Mouse (Mus musculus): ENCODE data around the gene Gys1. TPM values are rescaled to one million over a fixed set of nuclear protein-coding genes. Genes with fewer than 3 reads are reported as not detected.

Gene Gys1
- polyA plus RNA-seq, 1 experiment from 2014 or later, result 37.0 TPM

Small RNA genes within 50 kb of the gene (microRNA-seq; reads per million reads assigned to microRNA genes)
- not detected for gene Gm22133 (ENCODE audit: insufficient number of aligned reads)

Other genes with a start within 250 kb of the Gys1 start
- gene Ccdc155, start 230.0 kb upstream of the Gys1 start, polyA plus RNA-seq (2014; fragmentation: Nextera tagmentation; extraction: Ambion mirVana), result 0.83 and 0.90 TPM in 2 replicates
- gene Dkkl1, start 222.7 kb upstream of the Gys1 start, polyA plus RNA-seq (2014; fragmentation: Nextera tagmentation; extraction: Ambion mirVana), result 0.48 TPM in 1 of 2 replicates, not detected in the other
- 297 and 318 TPM in 2 replicates for gene Tead2, start 219.1 kb upstream of the Gys1 start, polyA plus RNA-seq (2014; fragmentation: Nextera tagmentation; extraction: Ambion mirVana)
- gene Cd37, start 195.7 kb upstream of the Gys1 start, polyA plus RNA-seq (2014; fragmentation: Nextera tagmentation; extraction: Ambion mirVana), result 0.60 and 1.1 TPM in 2 replicates
- 0.36 TPM in 1 of 2 replicates, not detected in the other for gene Slc6a16, start 193.8 kb upstream of the Gys1 start, polyA plus RNA-seq (2014; fragmentation: Nextera tagmentation; extraction: Ambion mirVana)
- gene Slc6a21, start 157.3 kb upstream of the Gys1 start, polyA plus RNA-seq (2014; fragmentation: Nextera tagmentation; extraction: Ambion mirVana), result not detected in 2 replicates
- gene Trpm4, start 101.1 kb upstream of the Gys1 start, polyA plus RNA-seq (2014; fragmentation: Nextera tagmentation; extraction: Ambion mirVana), result 5.6 and 6.8 TPM in 2 replicates
- gene Hrc, start 99.6 kb upstream of the Gys1 start, polyA plus RNA-seq (2014; fragmentation: Nextera tagmentation; extraction: Ambion mirVana), result not detected in 2 replicates
- gene Ppfia3, start 67.8 kb upstream of the Gys1 start, polyA plus RNA-seq (2014; fragmentation: Nextera tagmentation; extraction: Ambion mirVana), result 11.6 and 13.0 TPM in 2 replicates
- gene Lin7b, start 64.3 kb upstream of the Gys1 start, polyA plus RNA-seq (2014; fragmentation: Nextera tagmentation; extraction: Ambion mirVana), result 0.48 and 1.5 TPM in 2 replicates
- 79.8 and 87.9 TPM in 2 replicates for gene Snrnp70, start 39.1 kb upstream of the Gys1 start, polyA plus RNA-seq (2014; fragmentation: Nextera tagmentation; extraction: Ambion mirVana)
- not detected in 2 replicates for gene Kcna7, start 29.2 kb upstream of the Gys1 start, polyA plus RNA-seq (2014; fragmentation: Nextera tagmentation; extraction: Ambion mirVana)
- 0.33 and 0.67 TPM in 2 replicates for gene Ntf5, start 21.1 kb upstream of the Gys1 start, polyA plus RNA-seq (2014; fragmentation: Nextera tagmentation; extraction: Ambion mirVana)
- not detected in 2 replicates for gene Lhb, start 14.0 kb upstream of the Gys1 start, polyA plus RNA-seq (2014; fragmentation: Nextera tagmentation; extraction: Ambion mirVana)
- gene Ruvbl2, start 3.3 kb downstream of the Gys1 start, polyA plus RNA-seq (2014; fragmentation: Nextera tagmentation; extraction: Ambion mirVana), result 175 and 183 TPM in 2 replicates
- gene Ftl1, start 25.0 kb downstream of the Gys1 start, polyA plus RNA-seq (2014; fragmentation: Nextera tagmentation; extraction: Ambion mirVana), result 4,947 and 5,145 TPM in 2 replicates
- gene Bax, start 32.1 kb downstream of the Gys1 start, polyA plus RNA-seq (2014; fragmentation: Nextera tagmentation; extraction: Ambion mirVana), result 192 and 202 TPM in 2 replicates
- gene Tulp2, start 47.0 kb downstream of the Gys1 start, polyA plus RNA-seq (2014; fragmentation: Nextera tagmentation; extraction: Ambion mirVana), result 0.13 and 0.29 TPM in 2 replicates
- gene Gm45808, start 52.0 kb downstream of the Gys1 start, polyA plus RNA-seq (2014; fragmentation: Nextera tagmentation; extraction: Ambion mirVana), result not detected in 2 replicates
- gene Dhdh, start 54.0 kb downstream of the Gys1 start, polyA plus RNA-seq (2014; fragmentation: Nextera tagmentation; extraction: Ambion mirVana), result 4.3 and 4.6 TPM in 2 replicates
- 90.4 and 109 TPM in 2 replicates for gene Nucb1, start 75.6 kb downstream of the Gys1 start, polyA plus RNA-seq (2014; fragmentation: Nextera tagmentation; extraction: Ambion mirVana)
- 17.4 and 17.8 TPM in 2 replicates for gene Ppp1r15a, start 91.4 kb downstream of the Gys1 start, polyA plus RNA-seq (2014; fragmentation: Nextera tagmentation; extraction: Ambion mirVana)
- gene Plekha4, start 91.5 kb downstream of the Gys1 start, polyA plus RNA-seq (2014; fragmentation: Nextera tagmentation; extraction: Ambion mirVana), result 0.80 and 1.5 TPM in 2 replicates
- 0.25 and 1.2 TPM in 2 replicates for gene Hsd17b14, start 120.0 kb downstream of the Gys1 start, polyA plus RNA-seq (2014; fragmentation: Nextera tagmentation; extraction: Ambion mirVana)
- 24.8 and 25.7 TPM in 2 replicates for gene Bcat2, start 135.3 kb downstream of the Gys1 start, polyA plus RNA-seq (2014; fragmentation: Nextera tagmentation; extraction: Ambion mirVana)
- gene Fgf21, start 180.6 kb downstream of the Gys1 start, polyA plus RNA-seq (2014; fragmentation: Nextera tagmentation; extraction: Ambion mirVana), result not detected in 2 replicates
- gene Fut1, start 182.4 kb downstream of the Gys1 start, polyA plus RNA-seq (2014; fragmentation: Nextera tagmentation; extraction: Ambion mirVana), result not detected in 2 replicates
- not detected in 2 replicates for gene Izumo1, start 187.0 kb downstream of the Gys1 start, polyA plus RNA-seq (2014; fragmentation: Nextera tagmentation; extraction: Ambion mirVana)
- 6.5 and 7.3 TPM in 2 replicates for gene Rasip1, start 192.6 kb downstream of the Gys1 start, polyA plus RNA-seq (2014; fragmentation: Nextera tagmentation; extraction: Ambion mirVana)
- gene Mamstr, start 205.1 kb downstream of the Gys1 start, polyA plus RNA-seq (2014; fragmentation: Nextera tagmentation; extraction: Ambion mirVana), result 1.7 and 3.3 TPM in 2 replicates
- gene Fut2, start 231.6 kb downstream of the Gys1 start, polyA plus RNA-seq (2014; fragmentation: Nextera tagmentation; extraction: Ambion mirVana), result 0.15 TPM in 1 of 2 replicates, not detected in the other
- gene Ntn5, start 249.2 kb downstream of the Gys1 start, polyA plus RNA-seq (2014; fragmentation: Nextera tagmentation; extraction: Ambion mirVana), result 0.41 TPM in 1 of 2 replicates, not detected in the other

Data from forebrain, embryonic 11.5 days (tissue).